Mouse (Mus musculus) erythroblast, embryonic 14.5 days (primary cell): ENCODE measurements around the gene Ppa1. TPM values are rescaled to one million over a fixed set of nuclear protein-coding genes. Genes with fewer than 3 reads are reported as not detected.
"Not testable (repeated sequence)": the region's sequence is repeated elsewhere in the genome, so short reads cannot be mapped to it uniquely, and the experiment has no call there.

Experiments
- H3K27me3 ChIP-seq: 2 replicates; pipeline ENCODE4 v1.6.1; 2012; ENCODE audit warnings: inconsistent platforms; ENCODE audit not compliant: control insufficient read depth
- H3K36me3 ChIP-seq: 2 replicates; pipeline ENCODE4 v1.6.1; 2012; ENCODE audit warnings: mild to moderate bottlenecking, inconsistent platforms; ENCODE audit not compliant: control insufficient read depth
- H3K4me1 ChIP-seq: 2 replicates; pipeline ENCODE4 v1.6.1; 2012; ENCODE audit warnings: inconsistent platforms; ENCODE audit not compliant: control insufficient read depth
- H3K4me3 ChIP-seq: replicated peaks from 2 replicates; pipeline ENCODE3; 2012; ENCODE audit warnings: moderate library complexity, mild to moderate bottlenecking, inconsistent platforms
- H3K9me3 ChIP-seq: 2 replicates; pipeline ENCODE4 v1.6.1; 2012; ENCODE audit warnings: low read length, inconsistent platforms, mixed read lengths; ENCODE audit not compliant: control insufficient read depth
- GATA1 ChIP-seq: IDR thresholded peaks from 2 replicates; pipeline ENCODE4 v1.6.1; 2012; ENCODE audit warnings: low read length, inconsistent platforms, mixed read lengths
- TAL1 ChIP-seq: IDR thresholded peaks from 3 replicates; pipeline ENCODE4 v1.6.1; 2012; ENCODE audit warnings: low read length, inconsistent platforms, mixed read lengths
- polyA plus RNA-seq: library from polyadenylated mRNA; stranded (reverse); fragments of >175 nt; gene quantifications from 2 replicates; pipeline ENCODE4 v1.2.3, GENCODE M21; 2012

The Ppa1 gene
- polyA plus RNA-seq = 1.2 and 2.1 TPM in 2 replicates

DNA sequence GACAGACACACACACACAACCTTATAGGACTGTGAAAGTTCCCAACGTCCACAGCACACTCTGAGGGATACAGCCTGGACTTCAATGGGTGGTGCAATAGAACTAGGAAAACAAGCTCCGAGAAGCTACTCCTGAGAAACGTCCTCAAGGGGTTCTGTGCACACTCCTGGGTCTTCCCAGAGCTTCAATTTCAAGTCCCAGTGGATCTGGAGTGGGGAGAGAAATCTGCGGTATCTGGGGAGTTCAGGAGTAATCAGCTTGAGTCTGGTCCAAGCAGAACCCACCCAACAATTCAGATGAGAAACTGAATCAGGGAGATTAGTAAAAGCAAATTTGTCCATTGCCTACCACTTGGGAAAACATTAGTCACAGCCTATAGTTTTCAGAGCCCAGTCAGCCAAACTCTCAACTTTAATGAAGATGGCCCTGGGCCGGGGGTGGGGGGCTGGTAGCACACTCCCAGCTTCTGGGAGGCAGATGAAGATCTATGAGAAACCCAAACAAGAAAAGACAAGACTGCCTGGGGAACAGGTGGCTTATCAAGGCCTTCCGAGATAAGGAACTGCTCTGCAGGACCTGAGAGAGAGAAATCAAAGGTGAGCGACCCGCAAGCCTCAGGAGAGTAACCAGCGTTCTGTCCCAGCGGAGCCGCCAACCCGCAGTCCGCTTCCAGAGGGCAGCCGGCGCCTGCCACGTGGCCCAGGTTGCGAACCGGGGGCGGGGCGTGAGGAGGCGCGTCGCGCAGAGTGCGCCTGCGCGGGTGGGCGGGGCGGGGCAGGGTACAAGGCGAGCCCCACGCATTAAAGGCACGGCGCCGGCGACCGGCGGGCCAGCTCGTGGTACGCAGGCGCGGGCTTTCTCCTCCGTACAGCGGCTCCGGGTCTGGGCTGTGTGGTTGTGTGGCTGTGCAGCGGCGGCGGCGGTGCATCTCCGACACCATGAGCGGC is at the start of gene Ppa1:
Gene Ppa1, plus strand, starts transcription at position 763 of the 947 bp plus-strand sequence.
- Histone ChIP-seq H3K27me3 (no peaks in the 10 kb centered on the region; the same call in 1 of the 2 replicates), H3K4me1 (peaks cover 23% of the 10 kb centered on the region), H3K4me3 (peak within 1 kb of the TSS; percentile 87), H3K9me3 (no peaks in the 10 kb centered on the region), H3K36me3 (peaks cover 7% of the 10 kb centered on the region)
- TF ChIP-seq TAL1 (no peak), GATA1 (no peak)

DNA sequence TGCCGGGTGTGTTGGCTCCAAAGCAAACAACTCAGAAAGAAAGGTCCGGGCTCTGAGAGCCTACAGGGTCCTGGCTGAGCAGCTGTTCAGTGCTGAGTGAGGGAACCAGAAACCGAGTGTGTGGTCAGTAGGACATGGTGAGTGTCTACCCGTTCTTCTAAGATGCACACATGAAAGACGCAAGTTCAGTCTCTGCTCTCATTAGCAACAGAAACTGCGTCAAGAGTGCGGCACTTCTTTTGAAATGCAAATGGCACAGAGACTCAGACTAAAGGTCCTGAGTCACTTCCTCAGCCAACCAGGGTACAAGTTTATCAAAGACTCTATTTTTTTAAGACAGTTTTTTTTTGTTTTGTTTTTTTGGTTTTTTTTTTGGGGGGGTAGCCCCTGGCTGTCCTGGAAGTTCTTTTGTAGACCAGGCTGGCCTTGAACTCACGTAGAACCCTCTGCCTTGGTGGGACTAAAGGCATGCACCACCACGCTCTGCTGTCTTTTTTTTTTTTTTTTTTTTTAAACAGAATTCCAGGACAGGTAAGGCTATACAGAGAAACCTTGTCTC is 48.7 kb upstream of the Ppa1 start:
- TF ChIP-seq TAL1 (no peak), GATA1 (no peak)
- Histone ChIP-seq H3K9me3 (no peaks in the 10 kb centered on the region), H3K36me3 (no peaks in the 10 kb centered on the region), H3K27me3 (peaks cover 44% of the 10 kb centered on the region), H3K4me1 (peaks cover 6% of the 10 kb centered on the region), H3K4me3 (no peak overlapping the region)

DNA sequence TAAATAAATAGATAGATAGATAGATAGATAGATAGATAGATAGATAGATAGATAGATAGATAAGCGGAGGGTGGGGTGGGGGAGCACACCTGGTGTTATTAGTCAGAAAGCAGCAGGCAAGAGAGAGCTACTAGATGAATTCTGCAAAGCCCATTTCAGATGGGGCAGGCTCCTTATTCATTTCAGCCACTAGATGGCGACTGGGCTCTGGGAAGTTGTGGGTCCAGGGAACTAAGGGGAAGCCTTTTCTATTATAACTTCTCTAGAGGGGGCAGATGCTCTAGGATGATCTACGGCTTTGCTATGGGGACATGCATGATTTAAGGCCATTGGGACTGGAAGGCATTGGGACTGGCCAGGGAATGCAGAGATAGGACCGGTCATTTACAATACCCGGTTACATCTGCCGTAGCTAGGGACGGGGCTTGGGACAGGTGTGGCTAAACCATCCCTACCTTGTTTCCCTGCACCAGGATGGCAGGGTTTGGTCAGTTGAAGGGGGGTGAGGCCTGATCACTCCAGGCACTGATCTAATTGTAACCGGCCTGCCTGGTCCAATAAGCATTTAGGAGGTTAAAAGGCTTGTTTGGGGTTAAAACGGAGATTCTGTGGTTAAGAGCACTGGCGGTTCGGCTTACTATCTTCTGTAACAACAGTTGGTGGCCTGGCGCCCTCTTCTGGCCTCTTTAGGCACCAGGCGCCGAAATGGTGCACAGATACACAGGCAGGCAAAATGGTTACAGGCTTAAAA is 45.9 kb upstream of the Ppa1 start:
- Histone ChIP-seq H3K36me3 (no peaks in the 10 kb centered on the region), H3K4me1 (peaks cover 6% of the 10 kb centered on the region), H3K27me3 (peaks cover 18% of the 10 kb centered on the region), H3K9me3 (no peaks in the 10 kb centered on the region), H3K4me3 (peak overlapping the region; percentile 43)
- TF ChIP-seq GATA1 = no peak
- no peak for TF ChIP-seq TAL1

DNA sequence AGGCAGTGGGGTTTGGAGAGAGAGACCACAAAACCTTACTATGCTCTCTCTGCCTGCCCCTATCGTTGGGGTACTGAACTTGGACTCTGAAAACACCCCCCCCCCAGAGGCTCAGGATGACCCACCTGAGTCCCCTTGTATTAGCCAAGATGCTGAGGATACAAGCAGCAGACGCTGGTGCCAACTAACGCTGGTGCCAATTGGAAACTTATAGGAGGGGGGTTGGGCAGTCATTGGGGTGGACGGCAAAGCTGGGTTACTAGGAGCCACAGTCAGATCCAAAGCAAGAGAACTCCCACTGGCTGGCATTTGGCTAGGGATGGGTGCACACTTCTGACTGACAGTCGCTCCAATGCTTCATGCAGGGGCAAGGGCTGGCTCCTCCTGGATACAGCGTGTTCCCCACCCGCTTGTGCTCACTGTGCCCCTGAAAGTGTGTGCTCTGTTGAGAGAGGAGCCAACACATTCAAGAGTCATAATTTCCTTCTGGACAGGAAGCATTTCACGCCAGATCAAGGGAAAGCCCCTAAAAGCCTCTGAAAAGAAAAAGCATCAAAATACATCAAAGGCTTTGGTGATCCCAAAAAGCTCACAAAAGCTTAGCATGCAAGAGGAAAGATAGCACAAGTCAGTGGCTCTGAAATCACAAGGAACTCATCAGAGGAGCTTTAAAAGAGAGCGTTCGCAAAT is 43.8 kb upstream of the Ppa1 start:
- Histone ChIP-seq H3K4me1 (peaks cover 6% of the 10 kb centered on the region), H3K36me3 (no peaks in the 10 kb centered on the region), H3K9me3 (no peaks in the 10 kb centered on the region), H3K27me3 (peaks cover 7% of the 10 kb centered on the region), H3K4me3 (no peak overlapping the region)
- TF ChIP-seq TAL1 (no peak), GATA1 (no peak)

DNA sequence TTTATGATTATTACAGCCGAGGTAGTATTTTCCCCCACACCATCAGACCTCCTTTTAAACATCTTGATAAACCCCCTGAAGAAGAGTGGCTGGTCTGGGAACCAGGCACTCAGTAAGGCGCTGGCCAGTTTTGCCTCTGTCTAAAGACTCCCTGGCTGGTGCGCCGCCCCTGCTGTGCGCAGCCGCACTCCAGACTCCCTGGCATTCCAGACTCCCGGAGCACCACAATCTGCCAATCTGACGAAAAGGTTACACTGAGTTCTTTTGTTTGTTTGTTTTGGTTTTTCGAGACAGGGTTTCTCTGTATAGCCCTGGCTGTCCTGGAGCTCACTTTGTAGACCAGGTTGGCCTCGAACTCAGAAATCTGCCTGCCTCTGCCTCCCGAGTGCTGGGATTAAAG is 43.0 kb upstream of the Ppa1 start:
- not testable (repeated sequence) for H3K9me3 ChIP-seq, H3K4me3 ChIP-seq, H3K4me1 ChIP-seq, H3K27me3 ChIP-seq, H3K36me3 ChIP-seq

GRCm38 (mm10) chr10:61605851-61606250 is 42.5 kb upstream of the Ppa1 start:
- Histone ChIP-seq H3K36me3 (no peaks in the 10 kb centered on the region), H3K27me3 (peaks cover 9% of the 10 kb centered on the region), H3K4me3 (no peak overlapping the region), H3K9me3 (no peaks in the 10 kb centered on the region), H3K4me1 (peaks cover 6% of the 10 kb centered on the region)
- no peak for TF ChIP-seq GATA1
- no peak for TF ChIP-seq TAL1

DNA sequence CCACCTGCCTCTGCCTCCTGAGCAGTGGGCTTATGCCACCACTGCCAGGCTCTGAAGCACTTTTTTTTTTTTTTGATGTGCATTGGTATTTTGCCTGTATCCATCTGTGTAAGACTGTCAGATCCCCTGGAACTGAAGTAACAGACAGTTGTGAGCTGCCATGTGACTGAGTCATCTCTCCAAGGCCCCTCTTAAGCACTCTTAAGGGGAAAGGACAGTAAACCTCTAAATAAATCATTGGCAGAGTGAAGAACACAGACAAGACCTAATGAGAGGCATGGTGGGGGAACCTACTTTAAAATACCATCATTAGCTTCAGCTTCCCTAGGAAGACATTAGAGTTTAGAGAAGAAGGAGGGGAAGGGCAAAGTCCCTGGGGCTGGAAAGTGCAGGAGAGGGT is 40.1 kb upstream of the Ppa1 start:
- Histone ChIP-seq H3K4me3 (no peak overlapping the region), H3K27me3 (peaks cover 9% of the 10 kb centered on the region), H3K4me1 (no peaks in the 10 kb centered on the region), H3K9me3 (peaks cover 2% of the 10 kb centered on the region; the same call in 1 of the 2 replicates), H3K36me3 (no peaks in the 10 kb centered on the region)
- TF ChIP-seq GATA1 (no peak), TAL1 (no peak)

DNA sequence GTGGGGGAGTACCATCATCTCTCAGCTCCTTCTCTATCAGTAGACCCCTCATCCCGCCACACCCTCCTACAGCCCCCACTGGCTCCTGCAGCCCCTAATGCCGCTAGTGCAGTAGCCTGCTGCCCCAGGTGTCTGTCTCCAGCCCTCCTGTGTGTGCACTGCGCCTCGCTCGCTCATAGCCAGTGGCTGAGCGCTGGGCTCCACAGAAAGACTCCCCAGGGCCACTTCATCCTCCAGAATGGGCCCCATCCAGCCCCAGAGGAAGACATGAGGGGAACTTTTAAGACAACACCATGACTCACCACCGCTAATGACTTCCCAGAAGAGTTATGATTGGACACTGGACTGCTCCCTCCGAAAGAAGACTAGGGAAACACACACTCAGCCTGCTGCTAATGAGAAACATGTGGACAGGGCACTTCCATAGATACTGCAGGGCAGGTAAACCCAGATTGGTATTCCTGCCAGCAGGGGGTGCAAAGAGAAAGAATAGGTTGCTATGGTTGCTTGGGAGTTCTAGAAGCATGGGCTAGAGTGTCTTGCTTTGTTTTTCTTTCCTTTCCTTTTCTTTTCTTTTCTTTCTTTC is 37.6 kb upstream of the Ppa1 start:
- TF ChIP-seq TAL1 (no peak), GATA1 (no peak)
- Histone ChIP-seq H3K4me1 (no peaks in the 10 kb centered on the region), H3K36me3 (no peaks in the 10 kb centered on the region), H3K4me3 (no peak overlapping the region), H3K9me3 (peaks cover 2% of the 10 kb centered on the region; the same call in 1 of the 2 replicates), H3K27me3 (peaks cover 7% of the 10 kb centered on the region)
